Mouse (Mus musculus) kidney, postnatal 36 days (tissue): ENCODE results near the gene H2al1k.
"Not testable (repeated sequence)": the region's sequence is repeated elsewhere in the genome, so short reads cannot be mapped to it uniquely, and the experiment has no call there.

Experiments
- DNase-seq, 2 experiments: peaks; one replicate each; pipeline ENCODE4 v3.0.0; 2021 to 2022; ENCODE audit warnings: mixed read lengths in 2 of 2

H2al1k gene

DNA sequence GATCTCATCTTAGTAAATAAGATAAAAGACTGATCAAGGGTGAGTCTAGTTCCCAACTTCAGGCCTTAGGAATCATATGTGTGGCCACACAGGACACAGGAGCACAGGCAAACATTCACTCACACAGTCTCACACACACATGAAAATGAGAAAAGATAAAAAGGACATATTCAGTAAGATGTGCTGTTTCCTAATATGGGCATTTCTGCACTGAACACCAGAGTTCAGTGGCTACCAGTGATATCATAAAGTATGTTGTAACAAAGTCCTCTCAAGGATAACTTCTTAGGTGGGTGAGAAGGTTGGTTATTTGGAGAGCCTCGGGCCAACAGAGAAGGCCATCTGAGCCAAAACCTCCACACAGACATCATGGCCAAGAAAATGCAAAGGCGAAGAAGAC is at the start of gene H2al1k:
Gene H2al1k (plus strand): TSS at position 301 of the 400 bp plus-strand sequence.
- DNase-seq = not testable (repeated sequence)

DNA sequence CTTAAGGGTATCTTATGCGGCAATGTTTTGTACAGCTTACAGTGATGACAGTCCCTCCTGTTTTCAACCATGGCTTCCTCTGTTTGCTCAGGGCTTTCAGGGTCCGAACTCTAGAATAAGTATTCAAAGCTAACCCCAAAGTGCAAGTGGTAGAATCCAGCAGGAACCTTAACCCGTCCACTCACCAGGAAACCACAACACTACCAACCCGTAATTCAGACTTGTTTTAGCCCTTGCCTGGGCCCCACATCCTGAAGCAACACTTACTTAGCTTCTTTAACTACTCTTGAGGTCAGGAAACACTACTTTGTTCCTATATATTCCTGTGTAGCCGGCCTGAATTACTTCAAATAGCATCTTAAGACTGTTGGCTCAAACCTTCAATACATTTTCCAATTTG is 47.6 kb upstream of the H2al1k start:
- DNase-seq = no peak

- no peak for DNase-seq
Measured at GRCm38 (mm10) chrX:9303455-9303854, 47.0 kb upstream of the H2al1k start.

DNA sequence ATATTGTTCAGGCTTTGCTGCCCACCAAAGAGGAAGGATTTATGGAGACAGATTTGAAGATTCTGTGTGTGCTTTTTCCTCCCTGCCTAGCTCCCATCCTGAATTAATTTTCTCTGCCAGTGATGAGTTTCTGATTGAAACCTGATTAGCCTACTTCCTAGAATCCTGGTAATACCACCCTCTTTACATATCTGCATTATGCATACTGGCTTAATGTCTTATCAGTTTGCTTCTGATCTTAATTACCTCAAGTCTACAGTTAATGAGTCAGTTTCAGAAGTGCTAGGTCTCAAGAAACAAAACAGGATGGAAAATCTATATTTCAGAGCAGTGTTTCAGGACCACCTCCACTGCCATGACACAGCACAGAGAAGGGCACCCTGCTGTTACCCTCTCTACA is 34.0 kb upstream of the H2al1k start:
- DNase-seq = not testable (repeated sequence)

DNA sequence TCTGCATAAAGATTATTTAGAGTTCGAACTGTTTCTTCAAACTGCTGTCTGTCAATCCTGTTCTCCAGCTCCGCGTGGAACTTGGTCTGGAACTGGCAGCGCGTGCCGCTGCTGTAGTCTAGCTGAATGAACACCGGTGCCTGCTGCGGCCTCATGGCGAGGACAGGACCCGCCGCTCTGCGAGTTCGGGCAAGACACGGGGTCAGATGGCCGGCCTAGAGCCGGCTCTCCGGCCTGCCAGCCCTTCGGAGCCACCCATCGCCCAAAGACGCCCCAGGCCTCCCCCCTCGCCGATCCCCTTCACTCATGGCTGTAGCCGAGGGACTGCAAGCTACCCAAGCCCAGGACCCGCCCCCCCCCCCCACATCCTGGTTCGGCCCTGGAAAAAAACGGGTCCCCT is 22.5 kb upstream of the H2al1k start:
- DNase-seq = not testable (repeated sequence)

DNA sequence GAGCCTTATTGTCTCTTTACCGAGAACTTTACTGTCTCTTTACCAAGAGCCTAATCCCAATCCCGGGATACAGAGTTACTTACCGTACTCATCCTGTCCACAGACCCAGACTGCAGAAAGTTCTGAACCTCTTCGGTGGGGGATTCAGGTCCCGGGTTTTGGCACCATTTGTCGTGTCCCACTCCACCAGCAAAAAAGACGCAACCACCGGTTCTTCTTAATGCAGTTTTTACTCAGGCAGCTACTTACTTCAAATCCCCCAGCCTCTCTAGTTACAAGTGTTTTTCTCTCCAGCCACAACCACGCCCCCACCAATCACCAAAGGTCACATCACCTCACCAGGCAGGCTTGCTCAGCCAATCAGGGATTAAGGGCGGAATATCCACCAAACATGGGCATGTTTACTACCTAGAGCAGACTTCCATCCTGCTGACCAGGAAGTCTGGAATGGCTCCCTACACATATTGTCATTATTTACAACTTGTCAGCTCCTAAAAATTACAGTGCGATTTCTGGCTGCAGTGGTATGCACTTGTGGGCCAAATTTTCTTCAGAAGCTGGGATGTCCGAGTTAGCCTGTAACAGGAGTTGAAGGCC is 18.0 kb upstream of the H2al1k start:
- not testable (repeated sequence) for DNase-seq

GRCm38 (mm10) chrX:9333035-9333434 is 17.4 kb upstream of the H2al1k start:
- DNase-seq = peak; percentile 58 to 60

- not testable (repeated sequence) for DNase-seq
Measured at GRCm38 (mm10) chrX:9334996-9335395, 15.4 kb upstream of the H2al1k start.

DNA sequence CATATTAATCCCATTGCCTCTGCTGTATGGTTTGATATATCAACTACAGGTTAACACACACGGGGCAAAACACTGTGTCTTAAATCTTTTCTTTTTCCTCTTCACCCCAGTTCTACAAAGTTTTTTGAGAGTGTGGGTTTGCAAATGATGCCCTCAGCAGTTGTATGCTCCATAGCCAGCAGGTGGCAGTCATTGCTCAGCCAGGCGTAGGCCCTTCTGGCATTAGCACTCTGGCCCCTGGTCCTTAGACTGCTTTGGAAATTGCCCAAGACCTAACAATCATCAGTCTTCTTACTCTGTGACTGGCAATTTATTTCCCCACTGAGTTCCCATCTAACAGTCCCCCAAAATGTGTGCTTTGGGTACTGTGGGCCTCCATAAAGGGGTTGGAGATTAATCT is 23.6 kb downstream of the H2al1k start:
- DNase-seq = peak in 1 of 2 experiments; percentile 69

DNA sequence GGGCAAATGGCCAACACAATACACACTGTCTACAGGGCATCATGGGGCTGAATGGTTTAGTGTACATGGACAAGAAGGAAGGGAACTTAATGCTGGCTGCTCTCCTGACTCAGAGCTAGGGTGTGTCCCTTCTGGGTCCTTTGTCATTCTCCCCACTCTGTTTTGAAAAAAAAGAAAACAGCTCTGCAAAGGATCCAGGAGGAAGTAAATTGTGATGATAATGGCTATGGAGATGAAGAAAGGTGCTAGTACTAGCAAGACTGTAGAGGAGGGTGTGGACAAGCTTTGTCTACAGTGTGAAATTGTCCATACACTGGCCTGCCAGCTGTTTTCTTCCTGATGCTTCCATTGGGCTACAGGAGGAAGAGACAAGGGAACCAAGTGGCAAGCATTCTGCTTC is 25.5 kb downstream of the H2al1k start:
- DNase-seq = not testable (repeated sequence)
